Mouse (Mus musculus) cerebellum, adult (tissue): ENCODE results near the gene Acox2.

ENCODE experiments used
- ATAC-seq: cut with Nextera tagmentation; 2 replicates; pipeline ENCODE4 v1.9.2; 2017; ENCODE audit warnings: mild to moderate bottlenecking, moderate library complexity, mixed read lengths; ENCODE audit not compliant: insufficient number of reproducible peaks, low FRiP score, low TSS enrichment

Gene Acox2

GRCm38 (mm10) chr14:8215208-8215778 lies 43.9 kb downstream of the Acox2 start:
- ATAC-seq: no peak

- ATAC-seq: peak; percentile 56
Measured at GRCm38 (mm10) chr14:8214299-8215207, 44.6 kb downstream of the Acox2 start.

- ATAC-seq: peak; percentile 83
Measured at GRCm38 (mm10) chr14:8213803-8214224, 45.3 kb downstream of the Acox2 start, which contains the start of gene Kctd6. Kctd6 (plus strand) TSS chr14:8214140.

GRCm38 (mm10) chr14:8212996-8213395 lies 46.2 kb downstream of the Acox2 start:
- no peak for ATAC-seq

GRCm38 (mm10) chr14:8209896-8210295 lies 49.3 kb downstream of the Acox2 start:
- ATAC-seq: no peak

- 0 out of 2 replicates have a peak, but pooled peaks have one; percentile 27 for ATAC-seq
Measured at GRCm38 (mm10) chr14:8208876-8209275, 50.3 kb downstream of the Acox2 start.

- no peak for ATAC-seq
Measured at GRCm38 (mm10) chr14:8207543-8207942, 51.6 kb downstream of the Acox2 start.

- no peak for ATAC-seq
Measured at GRCm38 (mm10) chr14:8207105-8207504, 52.0 kb downstream of the Acox2 start.

- ATAC-seq: no peak
Measured at GRCm38 (mm10) chr14:8206179-8206910, 52.8 kb downstream of the Acox2 start.

- ATAC-seq: no peak
Measured at GRCm38 (mm10) chr14:8201715-8202114, 57.4 kb downstream of the Acox2 start.

- no peak for ATAC-seq
Measured at GRCm38 (mm10) chr14:8200769-8201168, 58.4 kb downstream of the Acox2 start.

GRCm38 (mm10) chr14:8192727-8193126 lies 66.4 kb downstream of the Acox2 start:
- no peak for ATAC-seq

- no peak for ATAC-seq
Measured at GRCm38 (mm10) chr14:8191331-8191965, 67.7 kb downstream of the Acox2 start.

- no peak for ATAC-seq
Measured at GRCm38 (mm10) chr14:8190556-8190955, 68.6 kb downstream of the Acox2 start.

GRCm38 (mm10) chr14:8186278-8187045 lies 72.7 kb downstream of the Acox2 start:
- no peak for ATAC-seq

GRCm38 (mm10) chr14:8183330-8183729 lies 75.8 kb downstream of the Acox2 start:
- ATAC-seq: no peak

GRCm38 (mm10) chr14:8180371-8181035 lies 78.7 kb downstream of the Acox2 start:
- no peak for ATAC-seq

GRCm38 (mm10) chr14:8176251-8176650 lies 82.9 kb downstream of the Acox2 start:
- ATAC-seq: no peak
